Mouse (Mus musculus) heart, adult 9 months (tissue): ENCODE data around the gene Piga.

ENCODE experiments used
- DNase-seq, 2 experiments: peaks; one replicate each; pipeline ENCODE4 v3.0.0; 2022; ENCODE audit warnings: low spot score in 2 of 2

Gene Piga

DNA sequence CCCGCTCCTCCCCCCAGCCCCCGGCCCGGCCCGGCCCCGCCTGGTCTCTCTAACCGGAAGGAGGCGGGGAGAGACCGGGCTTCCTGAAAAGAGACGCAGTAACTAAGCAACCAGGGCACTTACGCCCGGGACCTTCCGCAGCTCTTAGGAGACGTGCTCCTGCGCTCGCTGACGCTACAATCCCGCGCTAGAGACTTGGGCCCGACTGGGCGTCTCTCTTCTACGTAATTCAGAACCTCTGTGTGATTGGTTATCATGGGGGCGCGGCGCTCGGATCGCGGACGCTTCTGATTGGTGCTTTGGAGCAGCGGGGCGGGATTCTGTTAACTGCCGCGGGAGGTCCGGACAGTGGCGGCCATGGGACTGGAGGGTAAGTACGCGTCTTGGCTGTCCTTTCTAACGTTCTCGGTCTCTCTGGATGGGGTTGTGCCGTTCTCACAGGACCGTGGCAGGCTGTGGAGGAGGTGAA is at the start of gene Piga:
Piga (plus strand) TSS at position 317 of the 469 bp plus-strand sequence.
- DNase-seq, result peak; percentile 96 to 97

DNA sequence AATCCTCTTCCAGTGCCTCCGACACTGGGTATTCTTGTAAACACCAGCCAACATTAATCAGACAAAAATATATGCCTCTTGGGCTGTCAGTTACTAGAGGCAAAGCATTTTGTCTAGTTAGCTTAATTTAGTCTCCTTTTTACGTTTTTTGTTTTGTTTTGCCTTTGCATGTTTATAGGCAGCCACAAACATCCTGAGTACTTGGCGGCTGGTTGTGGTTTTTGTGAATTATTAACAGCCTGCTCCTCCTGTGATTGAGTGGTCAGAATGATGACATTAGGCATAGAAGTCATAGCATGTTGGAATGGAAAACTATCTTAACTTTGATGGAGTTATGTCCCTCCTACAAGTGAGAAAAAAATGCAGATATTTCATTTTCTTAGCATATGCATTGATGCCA is 49.0 kb upstream of the Piga start:
- no peak for DNase-seq

DNA sequence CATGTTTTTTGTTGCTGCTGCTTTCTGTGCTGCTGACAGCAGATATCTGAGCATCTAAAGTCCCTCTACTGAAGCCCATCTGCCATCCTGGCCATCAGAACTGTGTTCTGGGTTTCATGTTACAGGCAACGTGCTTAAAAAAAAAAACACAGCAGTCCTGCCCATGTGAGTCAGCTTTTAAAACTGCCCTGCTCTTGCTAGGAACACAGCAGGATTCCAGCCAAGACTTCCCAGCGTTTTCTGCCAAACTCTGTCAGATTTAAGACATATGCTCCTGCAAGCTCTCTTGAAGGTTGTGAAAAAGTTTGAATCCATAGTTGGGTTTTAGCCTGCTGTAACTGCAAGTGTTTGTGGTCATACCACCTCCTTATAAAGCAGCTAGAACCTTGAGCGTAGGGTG is 46.5 kb upstream of the Piga start, which contains the start of gene Vegfd:
Vegfd (plus strand) TSS at position 298 of the 400 bp plus-strand sequence.
- peak; percentile 56 to 64 for DNase-seq

DNA sequence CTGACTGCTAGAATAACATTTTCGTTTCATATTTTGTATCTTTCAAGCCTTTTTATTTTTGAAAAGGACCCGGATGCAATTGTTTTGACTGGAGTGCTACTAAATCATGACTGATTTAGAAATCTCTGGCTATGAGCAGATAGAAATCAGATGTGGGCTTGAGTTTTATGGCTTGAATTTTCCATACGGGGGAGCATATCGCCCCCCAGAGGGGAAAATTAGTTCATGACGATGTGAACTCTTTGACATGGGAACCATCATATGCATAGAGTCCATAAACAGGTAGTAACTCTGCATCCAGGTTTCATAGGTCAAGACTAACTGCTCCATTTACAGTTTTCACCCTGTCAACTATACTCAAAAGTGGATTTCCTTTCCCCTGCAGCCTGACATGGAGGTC is 45.0 kb upstream of the Piga start:
- no peak for DNase-seq

DNA sequence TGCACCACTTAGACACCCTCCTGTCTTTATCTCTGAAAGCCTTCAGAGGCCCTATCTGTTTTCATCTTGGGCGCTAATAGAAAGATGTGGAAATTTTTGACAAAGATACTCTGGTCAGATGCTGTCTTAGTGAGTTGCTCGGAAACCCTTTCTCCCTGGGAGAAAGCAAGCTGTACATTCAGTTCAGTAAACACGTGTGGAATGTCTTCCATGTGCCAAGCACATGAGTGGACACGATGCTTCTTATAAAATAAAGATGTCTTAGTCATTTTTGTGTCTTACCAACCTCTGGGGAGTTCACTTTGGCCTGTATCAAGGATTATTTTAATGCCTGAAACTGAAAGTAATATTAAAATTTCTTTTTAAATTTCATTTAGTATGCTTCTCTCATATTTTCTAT is 39.9 kb upstream of the Piga start:
- peak; percentile 3 to 10 for DNase-seq

DNA sequence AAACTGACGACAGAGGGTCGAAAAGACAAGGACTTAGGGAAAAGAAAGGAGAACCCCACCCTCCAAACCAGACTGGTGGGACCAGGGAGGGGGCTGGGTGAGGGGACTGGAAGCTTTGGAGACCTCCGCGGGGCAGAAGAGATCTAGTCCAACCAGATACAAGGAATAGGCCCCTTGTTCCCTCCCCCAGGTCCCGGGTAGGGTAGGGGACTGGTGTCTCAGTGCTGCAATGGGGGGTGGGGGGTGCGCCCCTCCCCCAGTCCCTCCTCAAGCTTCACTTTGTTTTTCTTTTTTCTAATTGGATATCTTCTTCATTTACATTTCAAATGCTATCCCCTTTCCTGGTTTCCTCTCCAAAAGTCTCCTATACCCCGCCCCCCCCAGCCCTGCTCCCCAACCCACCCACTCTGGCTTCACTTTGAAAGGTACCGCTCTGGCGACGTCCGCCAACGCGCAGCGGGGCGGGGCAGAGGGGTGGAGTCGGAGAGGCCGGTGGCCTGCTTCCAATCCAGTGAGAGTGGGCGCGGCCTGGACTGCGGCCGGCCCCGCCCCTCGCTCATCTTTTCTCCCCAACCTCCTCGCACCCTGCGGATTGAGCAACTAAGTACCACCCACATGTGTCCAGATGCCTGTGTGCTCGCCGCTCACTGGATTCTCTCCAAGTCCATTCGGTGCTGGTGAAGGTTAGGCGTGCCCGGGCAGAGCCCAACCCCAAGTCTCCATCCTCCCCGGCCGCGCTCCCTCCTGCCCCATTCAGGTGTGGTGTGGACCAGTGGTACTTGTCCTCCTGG is 37.8 kb upstream of the Piga start:
- peak; percentile 63 to 73 for DNase-seq

DNA sequence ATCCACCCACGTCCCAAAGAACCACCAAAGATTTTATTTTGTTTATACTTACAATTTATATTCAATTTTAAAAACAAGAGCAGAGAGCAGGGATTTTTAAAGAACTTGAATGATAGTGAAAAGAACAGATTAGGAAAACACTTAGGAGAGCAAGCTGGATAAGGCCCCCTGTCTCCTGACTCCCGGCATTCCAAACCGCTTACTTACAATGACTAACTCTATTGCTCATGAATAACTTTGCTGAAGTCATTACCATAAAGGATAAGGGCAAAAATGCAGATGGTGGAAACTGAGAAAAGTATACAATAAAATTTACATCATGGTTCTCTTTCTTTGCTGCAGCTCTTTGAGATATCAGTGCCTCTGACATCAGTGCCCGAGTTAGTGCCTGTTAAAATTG is 25.5 kb upstream of the Piga start:
- DNase-seq, result no peak

DNA sequence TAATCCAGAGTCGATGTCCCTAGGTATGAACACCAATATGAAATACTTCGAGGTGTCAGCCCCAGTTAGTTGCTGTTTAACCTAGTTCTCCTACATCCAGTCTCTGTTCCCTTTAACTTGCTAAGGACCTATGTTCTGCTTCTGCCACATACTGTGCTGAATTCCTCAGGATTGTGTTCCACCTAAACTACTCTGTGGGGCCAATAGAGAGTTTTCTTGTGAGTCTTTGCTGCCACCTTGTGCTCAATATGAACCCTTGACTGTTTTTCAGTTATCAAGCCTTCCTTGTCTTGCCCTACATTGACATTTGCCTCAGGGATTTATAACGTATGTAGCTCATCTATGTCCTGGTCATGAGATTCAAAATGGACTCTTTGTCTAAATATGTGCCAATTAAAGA is 21.1 kb upstream of the Piga start:
- DNase-seq, result peak in 1 of 2 experiments; percentile 10

DNA sequence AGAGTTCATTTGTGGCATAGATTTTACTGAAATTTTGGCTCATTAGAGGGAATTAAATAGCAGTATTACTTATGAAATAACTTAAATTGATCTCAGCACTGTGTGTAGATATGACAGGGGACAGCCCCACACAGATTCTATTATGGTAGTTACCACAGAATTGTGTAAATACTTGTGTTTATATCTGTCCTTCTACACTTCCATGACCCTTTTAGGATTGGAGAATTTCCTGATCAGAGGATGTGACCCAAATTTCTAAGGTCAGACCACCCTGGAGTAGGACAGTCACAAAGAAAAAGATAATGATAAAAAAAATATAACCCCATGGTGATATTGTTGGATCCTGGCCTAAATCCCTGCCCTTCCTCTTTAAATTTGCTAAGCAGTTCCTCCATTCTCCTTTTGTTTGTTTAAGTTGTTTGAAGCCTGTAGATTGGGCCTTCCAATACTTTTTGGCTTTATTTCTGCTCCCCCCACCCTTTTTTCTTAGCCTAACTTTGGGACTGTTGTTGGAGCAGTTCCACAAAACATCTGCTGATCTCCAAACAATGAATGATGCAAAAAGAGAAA is 14.4 kb upstream of the Piga start:
- DNase-seq, result no peak

DNA sequence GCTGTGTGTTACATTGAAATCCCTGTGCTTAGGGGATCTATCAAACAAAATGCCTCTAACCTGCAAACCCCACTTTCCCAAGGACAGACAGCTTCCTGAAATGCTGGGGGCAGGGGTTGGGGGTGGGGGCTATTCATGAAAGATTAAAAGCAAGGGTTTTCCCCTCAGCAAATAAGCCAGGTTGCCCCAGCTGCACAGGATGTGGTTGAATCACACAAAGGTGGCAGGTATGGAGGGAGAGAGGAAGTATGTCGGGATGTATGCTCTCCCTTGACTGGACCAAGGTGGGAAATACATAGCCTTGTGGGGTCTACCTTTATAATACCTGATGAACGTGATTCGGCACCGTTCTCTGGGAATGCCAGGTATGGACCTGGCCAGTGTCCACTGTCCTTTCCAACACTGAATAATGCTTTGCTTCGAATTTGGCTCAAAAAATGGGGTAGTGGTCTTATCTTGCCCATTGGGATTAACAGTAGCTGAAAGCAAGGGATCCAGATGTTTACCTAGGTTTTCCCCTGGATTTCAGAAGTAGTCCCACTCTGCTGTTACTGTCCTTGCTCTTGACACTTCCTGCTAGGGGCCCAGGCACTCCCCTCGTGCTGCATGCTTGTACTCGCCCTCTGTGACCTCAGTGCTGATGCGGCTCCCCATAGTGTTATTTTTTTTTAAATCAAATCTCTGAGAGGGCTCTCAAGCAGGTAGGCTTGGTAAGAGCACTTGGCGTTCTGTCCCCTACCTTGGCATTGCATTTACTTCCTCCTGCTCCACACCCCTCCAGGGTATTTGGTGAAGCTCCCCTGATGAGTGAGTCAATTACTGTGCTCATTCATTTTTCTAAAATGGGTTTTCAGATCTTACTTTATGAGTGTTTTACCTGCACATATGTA is 13.2 kb upstream of the Piga start:
- no peak for DNase-seq

DNA sequence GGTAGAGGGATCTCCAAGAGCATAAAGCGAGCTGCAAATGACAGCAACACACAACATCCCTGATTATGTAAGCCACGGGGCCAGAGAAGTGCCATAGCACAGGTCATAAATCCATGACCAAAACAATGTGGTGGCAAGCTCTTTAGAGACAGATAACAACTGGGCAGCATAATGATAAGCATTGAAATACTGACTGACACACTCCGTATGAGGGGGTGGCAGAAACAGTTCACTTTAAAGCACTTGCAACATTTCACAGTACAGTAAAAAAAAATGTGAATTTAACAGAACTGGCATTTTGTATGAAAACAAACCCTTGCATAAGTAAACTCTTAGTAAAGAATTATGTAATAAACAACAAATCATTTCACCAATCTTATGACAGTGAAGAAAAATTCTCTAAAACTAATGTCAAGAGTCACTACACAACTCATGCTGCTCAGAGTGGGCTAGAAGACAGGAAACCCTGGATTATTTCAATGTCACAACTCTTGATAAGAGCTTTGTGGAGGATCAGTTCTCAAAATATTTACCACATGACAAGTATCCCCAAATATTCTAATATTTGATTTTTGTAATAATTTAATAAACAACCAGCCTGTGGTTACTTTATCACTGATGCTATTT is 11.2 kb upstream of the Piga start:
- no peak for DNase-seq

DNA sequence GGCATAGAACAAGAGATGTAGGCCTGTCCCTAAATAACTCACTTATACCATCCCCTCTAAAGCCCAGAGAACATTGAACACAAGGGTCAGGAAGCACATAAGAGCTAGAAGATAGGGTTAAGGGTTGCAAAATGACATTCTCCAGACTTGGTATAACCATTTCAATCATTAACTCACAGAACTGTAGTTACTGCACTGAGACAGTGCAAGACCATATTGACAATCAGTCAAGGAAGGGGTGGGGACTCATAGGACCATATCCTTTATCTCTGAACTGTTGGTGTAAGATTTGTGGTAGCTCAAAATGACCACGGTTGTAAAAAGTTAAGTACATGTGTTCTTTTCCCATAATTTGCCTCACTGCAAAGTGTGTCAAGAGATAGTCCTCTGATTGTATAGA is 9.0 kb upstream of the Piga start:
- no peak for DNase-seq

DNA sequence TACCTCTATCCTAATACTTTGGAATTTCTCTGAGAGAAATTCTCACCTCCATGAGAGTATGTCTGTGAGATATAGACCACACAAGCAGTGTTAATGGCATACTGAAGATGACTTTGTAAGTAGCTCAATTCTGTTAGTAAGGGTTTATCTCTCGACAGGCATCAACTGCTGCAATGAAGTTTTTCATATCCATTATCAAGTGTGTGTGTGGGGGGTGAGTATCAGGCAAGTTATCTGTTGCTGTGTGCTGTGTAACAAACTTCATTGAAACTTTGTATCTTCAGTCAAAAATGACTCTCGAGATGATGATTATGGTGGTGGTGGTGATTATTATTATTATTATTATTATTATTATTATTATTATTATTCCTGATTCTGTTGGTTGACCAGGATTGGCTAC is 2.8 kb upstream of the Piga start:
- no peak for DNase-seq

DNA sequence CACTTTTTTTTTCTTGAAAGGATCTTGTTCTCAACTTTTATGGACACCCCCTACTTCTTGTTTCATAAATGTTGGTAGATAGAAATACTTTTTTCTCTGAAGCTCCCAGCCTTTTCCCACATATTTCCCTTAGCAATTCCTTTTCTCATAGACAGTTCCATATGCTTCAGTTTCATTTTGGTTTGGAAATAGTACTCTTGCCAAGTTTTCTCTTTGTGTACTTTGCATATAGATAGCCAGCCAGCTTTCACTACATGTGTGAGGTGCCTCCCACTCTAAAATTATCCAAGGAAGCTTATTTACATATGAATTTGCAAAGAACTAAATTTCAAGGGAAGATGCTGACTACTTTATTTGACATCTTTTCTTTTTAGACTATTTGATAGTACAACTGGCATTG is 1.6 kb upstream of the Piga start:
- DNase-seq, result no peak

DNA sequence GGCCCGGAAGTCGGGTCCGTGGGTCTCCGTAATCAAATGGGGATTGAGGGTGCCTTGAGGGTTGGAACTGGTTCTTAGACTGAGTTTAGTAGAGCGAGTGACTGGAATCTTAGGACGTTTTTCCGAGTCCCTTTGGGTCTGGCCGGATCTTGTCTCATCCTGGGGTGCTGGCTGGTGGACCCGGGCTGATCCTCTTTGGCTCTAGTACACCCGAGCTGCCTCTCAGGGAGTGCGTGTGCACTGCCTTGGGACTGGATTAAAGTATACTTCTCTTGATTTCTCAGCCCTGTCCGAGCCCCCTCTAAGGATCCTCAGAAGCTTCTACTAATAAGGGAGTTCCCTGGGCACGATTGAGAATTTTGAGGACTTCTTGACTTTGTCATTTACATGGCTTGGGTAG is 368 bp downstream of the Piga start:
- DNase-seq, result peak in 1 of 2 experiments; percentile 1

DNA sequence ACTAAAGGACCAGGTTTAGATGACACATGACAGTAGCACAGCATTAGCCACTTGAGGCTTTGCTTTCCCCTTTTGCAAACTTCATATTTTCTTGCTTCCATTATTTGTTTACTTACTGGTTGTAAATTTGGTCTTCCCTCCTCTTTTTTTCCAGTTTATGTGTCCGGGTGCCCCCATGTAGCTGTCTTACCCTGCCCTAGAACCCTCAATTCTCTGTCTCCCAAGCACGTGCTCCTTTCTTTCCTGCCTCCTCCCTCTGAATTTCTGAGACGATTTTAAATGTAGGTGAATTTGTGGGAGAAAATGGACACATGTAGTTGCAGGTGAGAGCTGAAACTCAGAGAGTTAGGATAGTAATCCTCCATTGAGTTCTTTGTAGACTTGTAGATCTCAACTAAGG is 931 bp downstream of the Piga start:
- DNase-seq, result no peak

DNA sequence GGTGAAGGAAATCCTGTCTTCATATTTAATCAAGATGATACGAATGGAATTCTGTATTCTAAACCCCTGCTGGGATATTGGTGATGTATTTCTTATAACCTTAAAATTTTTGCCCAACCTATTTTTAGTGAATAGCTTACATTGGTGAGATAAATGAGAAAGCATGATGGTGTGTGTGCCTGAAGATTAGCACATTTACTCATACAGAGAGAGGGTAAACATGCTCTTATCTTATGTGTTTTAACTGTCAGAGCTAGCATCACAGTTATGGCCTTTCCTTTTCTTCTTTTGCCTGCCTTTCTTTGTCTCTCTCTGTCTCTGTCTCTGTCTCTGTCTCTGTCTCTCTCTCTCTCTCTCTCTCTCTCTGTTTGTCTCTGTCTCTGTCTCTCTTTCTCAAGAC is 5.2 kb downstream of the Piga start:
- DNase-seq, result no peak

DNA sequence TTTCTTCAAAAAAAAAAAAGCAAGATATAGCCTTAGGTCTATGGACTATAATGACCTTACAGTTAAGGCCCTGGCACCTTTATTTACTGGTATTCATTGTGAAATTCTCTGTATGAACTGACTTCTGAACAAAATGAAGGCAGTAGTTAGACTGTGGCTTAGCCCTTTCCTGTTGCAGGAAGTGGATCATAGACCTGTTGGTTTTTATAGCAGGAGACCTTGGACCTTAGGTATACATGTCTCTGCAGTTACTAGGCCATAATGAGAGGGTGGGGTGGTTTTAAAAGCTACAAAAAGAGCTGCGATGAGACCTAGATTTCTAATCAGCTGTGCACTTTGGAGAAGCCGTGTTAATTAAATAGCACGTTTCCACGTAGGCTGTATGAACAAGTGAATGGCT is 7.7 kb downstream of the Piga start:
- no peak for DNase-seq

DNA sequence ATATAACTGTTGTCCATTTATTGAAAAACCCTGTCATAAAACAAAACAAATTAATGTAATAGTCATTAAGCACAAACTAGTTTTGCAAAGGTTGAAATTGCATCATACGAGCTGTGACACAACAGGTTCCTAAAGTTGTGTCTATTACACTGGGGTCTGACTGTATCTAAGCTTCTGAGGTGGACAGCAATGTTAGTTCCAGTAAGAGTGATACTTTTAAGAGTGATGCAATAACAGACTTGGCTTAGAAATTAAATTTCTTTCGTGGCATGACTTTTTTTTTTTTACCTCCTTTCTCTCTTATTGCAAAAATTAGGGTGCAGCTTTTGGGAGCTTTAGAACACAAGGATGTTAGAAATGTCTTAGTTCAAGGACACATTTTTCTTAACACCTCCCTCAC is 8.6 kb downstream of the Piga start:
- DNase-seq, result no peak

DNA sequence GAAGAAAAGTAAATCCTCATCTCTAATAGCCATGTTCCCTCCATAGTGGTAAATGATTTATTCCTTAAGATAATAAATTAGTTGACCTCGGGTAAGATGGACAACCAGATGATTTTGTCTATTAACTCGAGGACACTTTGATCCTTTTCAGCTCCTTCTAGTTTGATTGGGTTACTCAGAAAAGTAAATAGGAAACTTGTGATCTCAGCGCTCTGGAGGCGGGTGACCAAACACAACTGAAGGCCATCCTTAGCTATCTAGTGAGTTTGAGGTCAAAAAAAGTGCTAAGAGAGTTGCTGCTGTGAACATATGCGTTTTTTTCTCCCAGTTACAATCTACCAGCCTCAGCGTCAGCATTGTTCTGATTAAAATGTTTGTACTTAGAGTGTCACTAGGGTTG is 11.0 kb downstream of the Piga start:
- DNase-seq, result no peak

DNA sequence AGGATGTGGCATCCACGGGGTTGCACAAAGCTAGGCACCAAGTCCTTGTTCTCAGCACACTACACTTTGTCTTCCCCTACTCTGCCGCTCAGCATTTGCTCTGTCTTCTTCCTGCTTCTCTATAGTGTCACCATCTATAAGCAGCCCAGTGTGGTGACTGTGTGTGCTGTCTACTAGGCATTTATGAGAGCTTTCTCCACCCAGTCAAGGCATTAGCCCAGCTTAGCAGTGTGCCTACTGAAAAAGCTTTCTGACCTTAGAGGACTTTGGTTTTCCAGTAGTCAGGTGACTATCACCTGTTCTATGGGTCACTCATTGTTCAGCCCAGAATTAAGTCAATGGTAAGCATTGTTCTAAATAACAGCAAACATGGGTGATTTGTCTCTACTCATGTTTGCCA is 11.5 kb downstream of the Piga start:
- no peak for DNase-seq

DNA sequence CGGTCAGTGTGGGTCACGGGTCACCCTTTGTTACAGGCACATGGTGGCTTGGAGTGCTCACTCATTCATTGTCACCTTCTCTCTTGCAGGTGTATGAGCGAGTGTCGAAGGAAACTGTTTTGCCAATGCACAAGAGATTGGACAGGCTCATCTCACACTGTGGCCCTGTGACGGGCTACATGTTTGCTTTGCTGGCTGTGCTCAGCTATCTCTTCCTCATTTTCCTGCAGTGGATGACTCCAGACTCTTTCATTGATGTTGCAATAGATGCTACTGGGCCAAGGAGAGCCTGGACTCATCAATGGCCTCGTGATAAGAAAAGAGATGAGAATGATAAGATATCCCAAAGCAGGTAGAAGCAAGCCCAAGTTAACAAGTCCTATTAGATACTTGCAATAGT is 12.0 kb downstream of the Piga start:
- no peak for DNase-seq
